25 mouse cellular contexts compared by ENCODE assay signal in genomic region chr9:120112472-120112871, GRCm38 (mm10). TPM values are rescaled to one million over a fixed set of nuclear protein-coding genes. Genes with fewer than 3 reads are reported as not detected.
DNase-seq lines count a peak whose midpoint lies in the region; ATAC-seq and TF ChIP-seq lines count a peak whose summit lies in the region.
"Had no signal": no experiment of that assay in that cellular context is flagged by ENCODE, and none has a peak within 500 bp of the region (broad histone marks: within the 10 kb centered on the region; RNA-seq: fewer than 3 reads in every experiment).

No protein-coding gene starts in this region.

- H3K9me3 ChIP-seq in forebrain, embryonic 11.5 days (ENCODE audit: control insufficient read depth, low read length), result no peaks in the 10 kb centered on the region
- no peaks in the 10 kb centered on the region for H3K9me3 ChIP-seq in forebrain, embryonic 12.5 days
- H3K9me3 ChIP-seq in G1E (replicated peaks), result no peaks in the 10 kb centered on the region
- no peaks in the 10 kb centered on the region for H3K9me3 ChIP-seq in liver, embryonic 14.5 days (ENCODE audit: control insufficient read depth, low read length)
- H3K9me3 ChIP-seq: forebrain, embryonic 13.5 days; heart, embryonic 15.5 days; limb, embryonic 12.5 days; neural tube, embryonic 13.5 days had no signal

- H3K36me3 ChIP-seq in forebrain, embryonic 11.5 days (ENCODE audit: control insufficient read depth, insufficient read depth, low read length), result no peaks in the 10 kb centered on the region
- H3K36me3 ChIP-seq in forebrain, embryonic 12.5 days (replicated peaks), result peaks cover 5% of the 10 kb centered on the region
- peaks cover 29% of the 10 kb centered on the region for H3K36me3 ChIP-seq in G1E (replicated peaks)
- H3K36me3 ChIP-seq in liver, embryonic 14.5 days (replicated peaks; ENCODE audit: control insufficient read depth, insufficient read depth, low read depth), result peaks cover 11% of the 10 kb centered on the region

- no peak for TF ChIP-seq CTCF in G1E (IDR thresholded peaks at IDR 0.05; ENCODE audit: low read depth, low read length)
- TF ChIP-seq CTCF in liver, embryonic 14.5 days (IDR thresholded peaks at IDR 0.05; ENCODE audit: low read depth), result no peak

- peak overlapping the region; percentile 25; the same call in 1 of the 2 replicates for H3K27ac ChIP-seq in forebrain, embryonic 11.5 days (ENCODE audit: low read depth, low read length)
- no peak overlapping the region for H3K27ac ChIP-seq in forebrain, embryonic 12.5 days
- H3K27ac ChIP-seq in liver, embryonic 14.5 days, result peak overlapping the region; percentile 95
- H3K27ac ChIP-seq: forebrain, embryonic 13.5 days; heart, embryonic 15.5 days; limb, embryonic 12.5 days; neural tube, embryonic 13.5 days had no signal

- TF ChIP-seq EP300 in liver, embryonic 14.5 days (IDR thresholded peaks at IDR 0.05; ENCODE audit: low read depth), result peak; percentile 89

- H3K4me1 ChIP-seq in forebrain, embryonic 11.5 days (replicated peaks; ENCODE audit: control insufficient read depth, insufficient read depth, low read length), result no peaks in the 10 kb centered on the region
- peaks cover 8% of the 10 kb centered on the region for H3K4me1 ChIP-seq in forebrain, embryonic 12.5 days
- H3K4me1 ChIP-seq in G1E (ENCODE audit: insufficient read depth, low read depth, low read length), result peaks cover 64% of the 10 kb centered on the region
- H3K4me1 ChIP-seq in liver, embryonic 14.5 days (replicated peaks; ENCODE audit: control insufficient read depth in 2 of 2, insufficient read depth in 2 of 2, low read length in 1 of 2), result peaks cover 43 to 58% of the 10 kb centered on the region in 2 experiments

- ATAC-seq in forebrain, embryonic 11.5 days (replicated peaks; ENCODE audit: low FRiP score), result no peak
- no peak for ATAC-seq in forebrain, embryonic 12.5 days (ENCODE audit: low FRiP score)
- ATAC-seq in G1E (ENCODE audit: extremely low read depth, insufficient number of reproducible peaks, low FRiP score, poor library complexity, severe bottlenecking), result peak; percentile 19
- peak; percentile 7 for ATAC-seq in liver, embryonic 14.5 days (ENCODE audit: insufficient read depth)
- ATAC-seq in CD4-positive, CD25-positive, alpha-beta regulatory T cell, adult 4 months, result no peak
- no peak for ATAC-seq in monocyte, adult 5-6 weeks (replicated peaks; ENCODE audit: insufficient number of reproducible peaks, low FRiP score, low TSS enrichment, poor library complexity, severe bottlenecking)
- ATAC-seq: forebrain, embryonic 13.5 days; Patski had no signal

- WGBS in forebrain, embryonic 11.5 days, result 93% methylated on average over 6 of the region's 6 CpGs
- 97% methylated on average over 6 of the region's 6 CpGs for WGBS in forebrain, embryonic 12.5 days
- 34% methylated on average over 6 of the region's 6 CpGs for WGBS in liver, embryonic 14.5 days (ENCODE audit: insufficient replicate concordance)

- H3K4me3 ChIP-seq in forebrain, embryonic 11.5 days (ENCODE audit: low read depth, low read length), result no peak overlapping the region
- H3K4me3 ChIP-seq in forebrain, embryonic 12.5 days (replicated peaks), result no peak overlapping the region
- peak overlapping the region; percentile 68; the same call in 1 of the 2 replicates for H3K4me3 ChIP-seq in G1E (ENCODE audit: low read depth, low read length)
- peak overlapping the region; percentile 14 to 17 for H3K4me3 ChIP-seq in liver, embryonic 14.5 days (ENCODE audit: insufficient read depth in 1 of 2, low read depth in 2 of 2, low read length in 2 of 2)
- H3K4me3 ChIP-seq: forebrain, embryonic 13.5 days; heart, embryonic 15.5 days; limb, embryonic 12.5 days; neural tube, embryonic 13.5 days had no signal

- no peak overlapping the region for H3K4me2 ChIP-seq in forebrain, embryonic 11.5 days (ENCODE audit: low read depth, low read length, severe bottlenecking)
- no peak overlapping the region for H3K4me2 ChIP-seq in forebrain, embryonic 12.5 days
- peak overlapping the region; percentile 99 for H3K4me2 ChIP-seq in liver, embryonic 14.5 days (ENCODE audit: low read depth)
- H3K4me2 ChIP-seq: forebrain, embryonic 13.5 days; heart, embryonic 15.5 days; limb, embryonic 12.5 days; neural tube, embryonic 13.5 days had no signal

- DNase-seq in forebrain, embryonic 11.5 days (ENCODE audit: low spot score), result no peak
- DNase-seq in G1E (ENCODE audit: low spot score), result no peak
- DNase-seq in c-Kit-positive CD71-positive TER-119-positive erythroid progenitor cells, embryonic 14.5 days (ENCODE audit: low spot score), result peak; percentile 83
- peak; percentile 77 to 80 (median 79) for DNase-seq in liver, embryonic 14.5 days (ENCODE audit: low read depth in 3 of 3, low spot score in 3 of 3)
- no peak for DNase-seq in adrenal gland, postnatal 36 days
- DNase-seq: cerebellum, adult 11 months; cerebellum, postnatal 14 days; gastrocnemius, postnatal 25 days; kidney, adult 2 months; kidney, postnatal 14 days; right cerebral cortex, postnatal 14 days; thymus, postnatal 4 days had no signal

- no peak overlapping the region for H3K9ac ChIP-seq in forebrain, embryonic 11.5 days (ENCODE audit: low read length)
- H3K9ac ChIP-seq in forebrain, embryonic 12.5 days, result no peak overlapping the region
- H3K9ac ChIP-seq in liver, embryonic 14.5 days (replicated peaks), result peak overlapping the region; percentile 65
- H3K9ac ChIP-seq: forebrain, embryonic 13.5 days; heart, embryonic 15.5 days; limb, embryonic 12.5 days; neural tube, embryonic 13.5 days had no signal

- H3K27me3 ChIP-seq in forebrain, embryonic 11.5 days (ENCODE audit: control insufficient read depth, insufficient read depth, low read length), result no peaks in the 10 kb centered on the region
- no peaks in the 10 kb centered on the region for H3K27me3 ChIP-seq in forebrain, embryonic 12.5 days
- no peaks in the 10 kb centered on the region for H3K27me3 ChIP-seq in G1E (ENCODE audit: insufficient read depth, low read length)
- no peaks in the 10 kb centered on the region for H3K27me3 ChIP-seq in liver, embryonic 14.5 days (ENCODE audit: control insufficient read depth, insufficient read depth, low read length)
- H3K27me3 ChIP-seq: forebrain, embryonic 13.5 days; heart, embryonic 15.5 days; limb, embryonic 12.5 days; neural tube, embryonic 13.5 days; Patski had no signal

RNA-seq across cellular contexts. Expression of gene Slc25a38, which starts 2.3 kb away (rescaled TPM):
- 33.7 and 38.1 TPM in 2 replicates for polyA plus RNA-seq in forebrain, embryonic 11.5 days (2014; fragmentation: Nextera tagmentation; extraction: Ambion mirVana)
- polyA plus RNA-seq in forebrain, embryonic 12.5 days (2016; fragmentation: Nextera tagmentation; extraction: Ambion mirVana), result 28.6 and 32.7 TPM in 2 replicates
- total RNA-seq in G1E (2014; fragmentation: Nextera tagmentation) (56.2 and 59.8 TPM in 2 replicates), G1E (2017) (39.1 and 44.2 TPM in 2 replicates)
- polyA plus RNA-seq in G1E (2012), result 38.8 and 51.2 TPM in 2 replicates
- 94.3 and 106 TPM in 2 replicates for polyA plus RNA-seq in liver, embryonic 14.5 days (2012; rRNA removed)
- polyA plus RNA-seq in liver, embryonic 14.5 days (2014; fragmentation: Nextera tagmentation; extraction: Ambion mirVana), result 118 and 136 TPM in 2 replicates
- polyA plus RNA-seq in CD4-positive, CD25-positive, alpha-beta regulatory T cell, adult 4 months (2017; shearing (Covaris generic)), result 10 to 100 TPM; 21.0 to 24.3 TPM
- total RNA-seq in adrenal gland, postnatal 36 days (2021), result 10 to 100 TPM; 23.4 to 23.8 TPM
- 29.0 to 46.6 TPM (median 44.2 TPM) in 3 replicates for total RNA-seq in monocyte, adult 5-6 weeks (2017)

RNA-seq across cellular contexts. Expression of gene Rpsa, which starts 15.0 kb away (rescaled TPM):
- polyA plus RNA-seq in forebrain, embryonic 11.5 days (2014; fragmentation: Nextera tagmentation; extraction: Ambion mirVana), result 1,443 and 1,598 TPM in 2 replicates
- 997 and 1,048 TPM in 2 replicates for polyA plus RNA-seq in forebrain, embryonic 12.5 days (2016; fragmentation: Nextera tagmentation; extraction: Ambion mirVana)
- total RNA-seq in G1E (2014; fragmentation: Nextera tagmentation) (4,941 and 5,512 TPM in 2 replicates), G1E (2017) (6,009 and 6,679 TPM in 2 replicates)
- 3,654 and 17,705 TPM in 2 replicates for polyA plus RNA-seq in G1E (2012)
- 1,110 and 1,446 TPM in 2 replicates for polyA plus RNA-seq in liver, embryonic 14.5 days (2012; rRNA removed)
- polyA plus RNA-seq in liver, embryonic 14.5 days (2014; fragmentation: Nextera tagmentation; extraction: Ambion mirVana), result 1,498 and 1,559 TPM in 2 replicates
- polyA plus RNA-seq in CD4-positive, CD25-positive, alpha-beta regulatory T cell, adult 4 months (2017; shearing (Covaris generic)), result 1,000 to 10,000 TPM; 3,019 to 3,169 TPM
- 100 to 1,000 TPM; 746 to 780 TPM for total RNA-seq in adrenal gland, postnatal 36 days (2021)
- total RNA-seq in monocyte, adult 5-6 weeks (2017), result 2,389 to 2,734 TPM (median 2,564 TPM) in 3 replicates

RNA-seq across cellular contexts. Expression of gene Ccr8, which starts 20.6 kb away (rescaled TPM):
- polyA plus RNA-seq in forebrain, embryonic 11.5 days (2014; fragmentation: Nextera tagmentation; extraction: Ambion mirVana), result not detected in 2 replicates
- polyA plus RNA-seq in forebrain, embryonic 12.5 days (2016; fragmentation: Nextera tagmentation; extraction: Ambion mirVana), result not detected in 2 replicates
- total RNA-seq in G1E (2014; fragmentation: Nextera tagmentation) (not detected in 2 replicates), G1E (2017) (not detected in 2 replicates)
- polyA plus RNA-seq in G1E (2012), result not detected in 2 replicates
- not detected in 2 replicates for polyA plus RNA-seq in liver, embryonic 14.5 days (2012; rRNA removed)
- polyA plus RNA-seq in liver, embryonic 14.5 days (2014; fragmentation: Nextera tagmentation; extraction: Ambion mirVana), result not detected in 2 replicates
- polyA plus RNA-seq in CD4-positive, CD25-positive, alpha-beta regulatory T cell, adult 4 months (2017; shearing (Covaris generic)), result 100 to 1,000 TPM in 1 of 2 experiments, 10 to 100 TPM in 1; 71.1 to 116 TPM
- total RNA-seq in adrenal gland, postnatal 36 days (2021), result not detected
- total RNA-seq in monocyte, adult 5-6 weeks (2017), result 0.39 TPM in 1 of 3 replicates, not detected in the others
- total RNA-seq: adrenal gland, postnatal 4 days; gastrocnemius, postnatal 25 days had no signal
- polyA plus RNA-seq: embryonic facial prominence, embryonic 11.5 days; forebrain, embryonic 13.5 days; hindbrain, embryonic 11.5 days; limb, embryonic 12.5 days; neural tube, embryonic 13.5 days; Patski; testis, adult 2 months had no signal

RNA-seq across cellular contexts. Expression of gene Mobp, which starts 37.0 kb away (rescaled TPM):
- polyA plus RNA-seq in forebrain, embryonic 11.5 days (2014; fragmentation: Nextera tagmentation; extraction: Ambion mirVana), result 1.9 and 3.2 TPM in 2 replicates
- polyA plus RNA-seq in forebrain, embryonic 12.5 days (2016; fragmentation: Nextera tagmentation; extraction: Ambion mirVana), result 1.3 and 1.7 TPM in 2 replicates
- total RNA-seq in G1E (2014; fragmentation: Nextera tagmentation), result not detected in 2 replicates
- 0.38 TPM in 1 of 2 replicates, not detected in the other for total RNA-seq in G1E (2017)
- not detected in 2 replicates for polyA plus RNA-seq in G1E (2012)
- polyA plus RNA-seq in liver, embryonic 14.5 days (2012; rRNA removed), result 0.01 TPM in 1 of 2 replicates, not detected in the other
- polyA plus RNA-seq in liver, embryonic 14.5 days (2014; fragmentation: Nextera tagmentation; extraction: Ambion mirVana), result not detected in 2 replicates
- under 1 TPM in 1 of 2 experiments, not detected in 1; 0.12 TPM for polyA plus RNA-seq in CD4-positive, CD25-positive, alpha-beta regulatory T cell, adult 4 months (2017; shearing (Covaris generic))
- total RNA-seq in adrenal gland, postnatal 36 days (2021), result under 1 TPM in 1 of 2 experiments, not detected in 1; 0.10 TPM
- not detected in 3 replicates for total RNA-seq in monocyte, adult 5-6 weeks (2017)
- total RNA-seq: adrenal gland, postnatal 4 days; gastrocnemius, postnatal 25 days had no signal
- polyA plus RNA-seq: hindbrain, embryonic 11.5 days; kidney, adult 2 months; limb, embryonic 12.5 days; lung, embryonic 16.5 days; Patski had no signal

RNA-seq across cellular contexts. Expression of gene Cx3cr1, which starts 42.8 kb away (rescaled TPM):
- 3.7 and 3.9 TPM in 2 replicates for polyA plus RNA-seq in forebrain, embryonic 11.5 days (2014; fragmentation: Nextera tagmentation; extraction: Ambion mirVana)
- 5.1 TPM in 2 replicates for polyA plus RNA-seq in forebrain, embryonic 12.5 days (2016; fragmentation: Nextera tagmentation; extraction: Ambion mirVana)
- total RNA-seq in G1E (2014; fragmentation: Nextera tagmentation), result not detected in 2 replicates
- total RNA-seq in G1E (2017), result 0.22 TPM in 1 of 2 replicates, not detected in the other
- not detected in 2 replicates for polyA plus RNA-seq in G1E (2012)
- polyA plus RNA-seq in liver, embryonic 14.5 days (2012; rRNA removed), result 1.4 and 1.5 TPM in 2 replicates
- 0.69 and 1.3 TPM in 2 replicates for polyA plus RNA-seq in liver, embryonic 14.5 days (2014; fragmentation: Nextera tagmentation; extraction: Ambion mirVana)
- under 1 TPM in 1 of 2 experiments, not detected in 1; 0.15 TPM for polyA plus RNA-seq in CD4-positive, CD25-positive, alpha-beta regulatory T cell, adult 4 months (2017; shearing (Covaris generic))
- 1 to 10 TPM; 3.4 to 6.8 TPM for total RNA-seq in adrenal gland, postnatal 36 days (2021)
- 220 to 263 TPM (median 252 TPM) in 3 replicates for total RNA-seq in monocyte, adult 5-6 weeks (2017)
- polyA plus RNA-seq: Patski had no signal

Comparison
In these comparisons a context has a peak if more than half of its experiments do, and no peak if none do; other contexts are left out.
1. ATAC-seq: peak in G1E (single experiment) and liver, embryonic 14.5 days (single experiment); none in forebrain, embryonic 11.5 days (single experiment), forebrain, embryonic 12.5 days (single experiment), CD4-positive, CD25-positive, alpha-beta regulatory T cell, adult 4 months (single experiment) and monocyte, adult 5-6 weeks (single experiment).
2. DNase-seq: peak in c-Kit-positive CD71-positive TER-119-positive erythroid progenitor cells, embryonic 14.5 days (single experiment) and liver, embryonic 14.5 days (3 of 3); none in forebrain, embryonic 11.5 days (single experiment), G1E (single experiment) and adrenal gland, postnatal 36 days (0 of 2).
3. H3K4me3 ChIP-seq: peak in G1E (single experiment) and liver, embryonic 14.5 days (2 of 2); none in forebrain, embryonic 11.5 days (single experiment) and forebrain, embryonic 12.5 days (single experiment).
4. RNA of gene Ccr8, which starts 20.6 kb away (polyA plus RNA-seq): 71.1 to 116 TPM in CD4-positive, CD25-positive, alpha-beta regulatory T cell, adult 4 months; not detected in liver, embryonic 14.5 days, not detected in forebrain, embryonic 11.5 days, not detected in forebrain, embryonic 12.5 days and not detected in G1E; every median in the first group is over 10 times any median in the second.